Mouse (Mus musculus) liver, embryonic 14.5 days (tissue): ENCODE results near the gene Ssr3. TPM values are rescaled to one million over a fixed set of nuclear protein-coding genes. Genes with fewer than 3 reads are reported as not detected.

Experiments used
- ATAC-seq: fragments of 200-750 bp; cut with Nextera tagmentation; 2 replicates; pipeline ENCODE4 v1.8.0; 2017; ENCODE audit warnings: moderate number of reproducible peaks, mild to moderate bottlenecking, moderate library complexity; ENCODE audit not compliant: insufficient read depth
- DNase-seq, 3 experiments: peaks; one replicate each; pipeline ENCODE4 v3.0.0-alpha.2; 2012 to 2013; ENCODE audit warnings: low read depth in 3 of 3, low spot score in 3 of 3
- H3K27ac ChIP-seq: fragments of 300-500 bp; sonication (generic); 2 replicates; pipeline ENCODE4 v1.5.1; 2014; ENCODE audit warnings: moderate library complexity, mild to moderate bottlenecking, control low read depth, inconsistent platforms
- H3K27me3 ChIP-seq: fragments of 300-500 bp; sonication (generic); 2 replicates; pipeline ENCODE4 v1.6.1; 2014; ENCODE audit warnings: mild to moderate bottlenecking, low read length, moderate library complexity; ENCODE audit not compliant: control insufficient read depth, insufficient read depth
- H3K36me3 ChIP-seq: fragments of 300-500 bp; sonication (generic); replicated peaks from 2 replicates; pipeline ENCODE4 v1.6.1; 2014; ENCODE audit warnings: low read depth; ENCODE audit not compliant: control insufficient read depth, insufficient read depth
- H3K4me1 ChIP-seq, 2 experiments: fragments of 200-500 bp in 1 of 2; fragments of 300-500 bp in 1 of 2; sonication (generic) in 1 of 2; replicated peaks; 2 replicates each; pipeline ENCODE4 v1.6.1; 2012 to 2014; ENCODE audit warnings: antibody characterized with exemption in 1 of 2, inconsistent platforms in 1 of 2, low read length in 1 of 2; ENCODE audit not compliant: control insufficient read depth in 2 of 2, insufficient read depth in 2 of 2
- H3K4me2 ChIP-seq: fragments of 300-500 bp; sonication (generic); 2 replicates; pipeline ENCODE4 v1.6.1; 2014; ENCODE audit warnings: low read depth, mild to moderate bottlenecking, control low read depth, moderate library complexity
- H3K4me3 ChIP-seq, 2 experiments: fragments of 200-500 bp in 1 of 2; fragments of 300-500 bp in 1 of 2; sonication (generic) in 1 of 2; 2 replicates each; pipeline ENCODE4 v1.5.1; 2012 to 2014; ENCODE audit warnings: low read depth in 2 of 2, low read length in 2 of 2, mild to moderate bottlenecking in 2 of 2, control low read depth in 1 of 2, inconsistent platforms in 1 of 2, moderate library complexity in 1 of 2; ENCODE audit not compliant: insufficient read depth in 1 of 2
- H3K9ac ChIP-seq: fragments of 300-500 bp; sonication (generic); replicated peaks from 2 replicates; pipeline ENCODE4 v1.6.1; 2014; ENCODE audit warnings: mild to moderate bottlenecking, control low read depth, moderate library complexity
- H3K9me3 ChIP-seq: fragments of 300-500 bp; sonication (generic); 2 replicates; pipeline ENCODE4 v1.6.1; 2016; ENCODE audit warnings: low read length, mixed read lengths; ENCODE audit not compliant: control insufficient read depth
- CTCF ChIP-seq: IDR thresholded peaks from 2 replicates; pipeline ENCODE4 v1.5.1; 2016; ENCODE audit warnings: antibody characterized with exemption, low read depth, control low read depth
- EP300 ChIP-seq: IDR thresholded peaks from 2 replicates; pipeline ENCODE4 v1.6.1; 2016; ENCODE audit warnings: antibody characterized with exemption, low read depth
- WGBS: fragments of 180-500 bp; shearing (Covaris S2); extraction: QIAGEN DNeasy Blood & Tissue Kit; methylation state at CpG from one replicate; pipeline ENCODE4 v1.1.7; 2014; ENCODE audit not compliant: insufficient replicate concordance; 5-methylcytosine and 5-hydroxymethylcytosine counted together
- polyA plus RNA-seq, 2 experiments: library from polyadenylated mRNA; depleted of rRNA in 1 of 2; stranded (reverse) in 1 of 2; unstranded in 1 of 2; fragments of >200 nt; fragmentation: Nextera tagmentation in 1 of 2; extraction: Ambion mirVana in 1 of 2; gene quantifications; 2 replicates each; pipeline versions ENCODE4 v1.2.1 to v1.2.3; 2012 to 2014

Ssr3 gene
- polyA plus RNA-seq, 2 experiments, result 62.3 to 120 TPM

DNA sequence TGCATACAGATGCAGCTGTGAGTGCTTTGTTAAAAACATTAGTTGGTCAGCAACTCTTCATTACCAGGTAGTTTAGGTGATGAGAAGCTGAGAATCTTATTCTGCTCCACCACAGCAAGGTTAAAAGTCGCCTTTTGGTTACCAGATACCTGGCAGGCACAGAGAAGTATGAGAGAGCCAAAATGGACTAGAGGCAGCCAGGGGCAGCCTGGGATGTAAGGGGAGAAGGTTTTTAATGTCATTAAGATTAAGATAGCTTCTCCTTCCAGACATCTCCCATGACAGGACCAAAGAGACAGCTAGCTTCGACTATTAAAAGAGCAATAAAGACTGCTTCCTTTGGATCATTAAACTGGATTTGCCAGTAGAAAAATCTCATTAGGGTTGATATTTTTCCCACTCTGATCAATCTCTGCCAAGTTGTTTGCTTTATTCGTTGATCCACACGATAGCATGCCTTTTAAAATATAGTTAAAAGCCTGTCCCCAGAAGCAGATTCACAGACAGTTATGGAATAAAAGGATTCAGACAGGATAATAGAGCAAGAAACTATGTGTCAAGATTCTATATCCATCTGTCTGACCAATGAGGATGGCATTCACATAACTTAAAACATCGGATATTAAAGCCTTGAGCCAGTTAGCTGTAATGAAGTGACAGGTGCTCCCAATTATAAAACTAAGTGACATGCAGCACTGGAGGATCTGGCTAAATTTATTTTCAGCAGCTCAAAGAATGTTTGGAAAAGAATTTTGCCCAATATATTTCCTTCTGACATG is 52.1 kb downstream of the Ssr3 start:
- H3K27me3 ChIP-seq, result no peaks in the 10 kb centered on the region
- H3K4me1 ChIP-seq, result no peaks in the 10 kb centered on the region
- H3K9me3 ChIP-seq, result no peaks in the 10 kb centered on the region
- no peak for DNase-seq
- H3K4me2 ChIP-seq, result no peak overlapping the region
- no peaks in the 10 kb centered on the region for H3K36me3 ChIP-seq
- no peak for TF ChIP-seq EP300
- TF ChIP-seq CTCF, result no peak
- WGBS, result 62% methylated on average over 5 of the region's 5 CpGs
- no peak overlapping the region for H3K9ac ChIP-seq
- no peak for ATAC-seq
- H3K4me3 ChIP-seq, result no peak overlapping the region
- no peak overlapping the region for H3K27ac ChIP-seq

GRCm38 (mm10) chr3:65337835-65338464 is 54.5 kb downstream of the Ssr3 start:
- WGBS, result 56% methylated on average over 10 of the region's 10 CpGs
- H3K4me2 ChIP-seq, result no peak overlapping the region

More at GRCm38 (mm10) chr3:65337835-65338464, 54.5 kb downstream of the Ssr3 start:
- H3K4me3 ChIP-seq, result no peak overlapping the region
- no peaks in the 10 kb centered on the region for H3K4me1 ChIP-seq
- H3K27ac ChIP-seq, result no peak overlapping the region
- no peak for ATAC-seq
- no peak for DNase-seq
- H3K27me3 ChIP-seq, result no peaks in the 10 kb centered on the region
- no peak overlapping the region for H3K9ac ChIP-seq
- no peaks in the 10 kb centered on the region for H3K36me3 ChIP-seq
- TF ChIP-seq EP300 (no peak), CTCF (no peak)
- H3K9me3 ChIP-seq, result no peaks in the 10 kb centered on the region

Other genes with a start within 250 kb of the Ssr3 start
- gene Tiparp, start 135.8 kb upstream of the Ssr3 start, polyA plus RNA-seq (2012; rRNA removed), result 1.2 and 1.5 TPM in 2 replicates
- 4.0 and 6.1 TPM in 2 replicates for gene Tiparp, start 135.8 kb upstream of the Ssr3 start, polyA plus RNA-seq (2014; fragmentation: Nextera tagmentation; extraction: Ambion mirVana)